Mouse (Mus musculus): ENCODE data around the gene RPS10-NUDT3. TPM values are rescaled to one million over a fixed set of nuclear protein-coding genes. Genes with fewer than 3 reads are reported as not detected.

RPS10-NUDT3 gene
- polyA plus RNA-seq, 1 experiment from 2014 or later: not detected

DNA sequence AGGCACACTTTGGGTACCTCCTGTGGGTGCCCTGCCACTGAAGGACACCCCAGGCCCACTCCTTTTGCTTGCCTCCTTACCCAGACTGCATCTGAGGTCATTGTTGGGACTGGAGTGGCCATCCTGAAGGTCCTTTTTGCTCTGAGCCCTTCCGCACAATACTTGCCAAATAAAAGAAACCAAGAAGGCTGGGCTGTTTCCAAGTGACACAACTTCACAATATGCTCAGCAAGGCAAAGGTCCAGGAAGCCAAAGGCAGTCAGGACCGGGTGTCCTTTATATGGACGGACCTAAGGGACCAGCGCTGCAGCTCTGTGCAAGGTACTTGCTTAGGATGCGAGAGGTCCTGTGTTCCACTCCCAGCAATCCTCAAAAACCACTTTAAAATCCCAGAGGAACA is 66.8 kb downstream of the RPS10-NUDT3 start:
- no peak for ATAC-seq (replicated peaks; ENCODE audit: low FRiP score)
- H3K4me3 ChIP-seq (ENCODE audit: low read depth, low read length): no peak overlapping the region
- peaks cover 4% of the 10 kb centered on the region; the same call in 1 of the 2 replicates for H3K36me3 ChIP-seq (ENCODE audit: control insufficient read depth, insufficient read depth, low read length)
- no peaks in the 10 kb centered on the region for H3K9me3 ChIP-seq (ENCODE audit: control insufficient read depth, low read length)
- H3K9ac ChIP-seq (ENCODE audit: low read depth, low read length): no peak overlapping the region
- no peak overlapping the region for H3K4me2 ChIP-seq
- H3K4me1 ChIP-seq (replicated peaks; ENCODE audit: control insufficient read depth, insufficient read depth, low read length): peaks cover 19% of the 10 kb centered on the region
- H3K27me3 ChIP-seq (replicated peaks; ENCODE audit: control insufficient read depth, insufficient read depth, low read length): no peaks in the 10 kb centered on the region
- DNase-seq (ENCODE audit: low spot score): no peak
- H3K27ac ChIP-seq (ENCODE audit: low read depth, low read length): no peak overlapping the region
- 90% methylated on average over 5 of the region's 5 CpGs for WGBS

DNA sequence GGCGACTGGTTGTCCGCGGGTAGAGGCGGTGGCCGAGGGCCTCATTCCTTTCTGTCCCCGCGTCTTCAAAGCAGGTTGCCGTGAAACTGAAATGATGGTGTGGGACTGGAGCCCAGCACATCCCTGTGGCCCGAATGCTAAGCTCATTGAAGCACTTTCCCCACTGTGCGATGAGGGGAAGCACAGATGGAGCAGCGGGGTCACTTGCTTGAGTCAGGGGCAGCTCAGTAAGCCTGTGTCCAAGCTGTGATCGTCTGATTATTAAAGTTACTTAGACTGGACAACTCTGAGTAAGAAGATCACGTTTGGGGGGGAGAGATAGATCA is 69.1 kb downstream of the RPS10-NUDT3 start:
- ATAC-seq (replicated peaks; ENCODE audit: low FRiP score) (no peak), DNase-seq (ENCODE audit: low spot score) (no peak)
- H3K4me1 ChIP-seq (replicated peaks; ENCODE audit: control insufficient read depth, insufficient read depth, low read length): peaks cover 26% of the 10 kb centered on the region
- H3K4me2 ChIP-seq: peak overlapping the region; percentile 98
- no peaks in the 10 kb centered on the region for H3K27me3 ChIP-seq (replicated peaks; ENCODE audit: control insufficient read depth, insufficient read depth, low read length)
- H3K4me3 ChIP-seq (ENCODE audit: low read depth, low read length): peak overlapping the region; percentile 75
- WGBS: 0% methylated on average over 13 of the region's 13 CpGs
- no peaks in the 10 kb centered on the region for H3K9me3 ChIP-seq (ENCODE audit: control insufficient read depth, low read length)
- peaks cover 14% of the 10 kb centered on the region for H3K36me3 ChIP-seq (ENCODE audit: control insufficient read depth, insufficient read depth, low read length)
- H3K27ac ChIP-seq (ENCODE audit: low read depth, low read length): no peak overlapping the region
- peak overlapping the region; percentile 68 for H3K9ac ChIP-seq (ENCODE audit: low read depth, low read length)

DNA sequence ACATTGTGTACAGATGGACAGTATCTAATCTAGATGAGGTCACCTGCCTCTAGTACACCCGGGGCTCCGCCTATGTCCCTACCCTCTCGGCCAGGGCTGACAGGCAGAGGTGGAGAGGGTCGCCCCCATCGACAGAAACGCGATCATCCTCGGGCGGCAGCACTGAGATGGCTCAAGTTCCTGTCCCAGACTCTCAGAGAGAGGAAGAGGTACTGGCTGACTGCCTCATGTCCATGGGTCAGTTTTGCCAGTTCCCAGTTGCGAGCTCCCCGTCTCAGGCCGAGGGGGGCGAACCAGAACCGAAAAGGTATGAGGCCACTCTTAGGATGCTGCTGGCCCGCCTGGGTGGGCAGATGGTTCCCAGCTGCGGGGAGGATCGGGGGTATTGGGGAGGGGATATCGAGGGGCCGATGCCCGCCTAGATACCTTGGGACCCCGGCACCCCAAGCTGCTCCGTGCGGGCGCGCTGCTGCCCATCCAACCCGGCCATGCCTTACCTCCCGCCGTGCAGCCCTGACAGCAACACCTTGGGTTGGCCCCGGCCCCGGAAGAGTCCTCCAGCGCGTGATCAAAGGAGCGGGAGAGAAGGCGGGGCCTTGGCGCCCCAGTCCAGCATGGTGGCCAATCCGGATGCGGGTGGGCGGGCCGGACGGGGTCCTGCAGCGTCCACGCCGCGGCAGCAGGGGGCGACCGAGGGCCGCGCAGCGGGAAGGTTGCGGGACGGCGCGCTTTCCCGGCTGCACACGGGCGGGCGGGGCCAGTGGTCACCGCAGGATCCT is 69.7 kb downstream of the RPS10-NUDT3 start, which contains the start of gene AI413582:
Gene AI413582 (minus strand): TSS at position 594 of the 779 bp plus-strand sequence.
- peak within 1 kb of the TSS; percentile 81 for H3K9ac ChIP-seq (ENCODE audit: low read depth, low read length)
- peak within 1 kb of the TSS; percentile 58; the same call in 1 of the 2 replicates for H3K27ac ChIP-seq (ENCODE audit: low read depth, low read length)
- H3K36me3 ChIP-seq (ENCODE audit: control insufficient read depth, insufficient read depth, low read length): peaks cover 16% of the 10 kb centered on the region
- peak; percentile 99 for DNase-seq (ENCODE audit: low spot score)
- H3K9me3 ChIP-seq (ENCODE audit: control insufficient read depth, low read length): no peaks in the 10 kb centered on the region
- whole genome bisulfite sequencing: under 1% methylated on average over 58 of the region's 58 CpGs
- H3K4me1 ChIP-seq (replicated peaks; ENCODE audit: control insufficient read depth, insufficient read depth, low read length): peaks cover 32% of the 10 kb centered on the region
- H3K4me3 ChIP-seq (ENCODE audit: low read depth, low read length): peak within 1 kb of the TSS; percentile 75
- peak; percentile 94 for ATAC-seq (replicated peaks; ENCODE audit: low FRiP score)
- H3K4me2 ChIP-seq: peak within 1 kb of the TSS; percentile 98
- no peaks in the 10 kb centered on the region for H3K27me3 ChIP-seq (replicated peaks; ENCODE audit: control insufficient read depth, insufficient read depth, low read length)

DNA sequence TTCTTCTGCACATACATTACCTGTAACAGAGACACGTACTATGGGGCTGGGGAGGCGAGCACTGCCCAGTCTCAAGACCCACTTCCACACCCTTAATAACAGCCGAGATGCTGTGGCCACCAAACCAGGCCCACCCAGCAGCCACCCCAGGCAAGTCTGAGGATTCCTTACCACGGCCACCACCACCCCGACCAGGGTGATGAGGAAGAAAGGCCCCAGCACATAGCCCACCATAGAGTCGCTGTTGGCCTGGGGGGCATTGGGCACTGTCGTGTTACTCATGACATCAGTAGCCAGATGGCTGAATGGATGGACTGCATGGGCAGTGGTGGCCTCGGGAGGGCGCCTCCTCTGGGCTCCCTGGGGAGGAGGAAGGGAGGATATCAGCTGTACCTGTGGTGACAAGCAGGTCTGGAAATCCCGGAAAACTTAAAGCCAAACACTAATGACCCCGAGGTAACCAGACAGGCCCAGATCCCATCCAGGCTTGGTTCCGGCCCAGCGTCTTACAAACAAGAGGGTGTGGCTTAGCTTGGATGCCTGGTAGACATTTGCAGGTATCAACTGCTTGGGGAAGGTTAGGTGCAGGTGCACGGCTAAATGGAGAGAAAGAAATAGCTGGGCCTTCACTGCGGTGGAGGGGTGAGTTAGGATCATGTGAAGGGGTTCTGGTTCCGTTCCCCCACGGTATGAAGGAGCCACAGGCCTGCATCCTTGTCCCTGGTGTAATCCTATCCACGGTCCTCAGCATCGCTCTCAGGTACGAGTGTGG is 70.4 kb downstream of the RPS10-NUDT3 start:
- H3K27me3 ChIP-seq (replicated peaks; ENCODE audit: control insufficient read depth, insufficient read depth, low read length): no peaks in the 10 kb centered on the region
- no peaks in the 10 kb centered on the region for H3K9me3 ChIP-seq (ENCODE audit: control insufficient read depth, low read length)
- DNase-seq (ENCODE audit: low spot score): peak; percentile 75
- peaks cover 23% of the 10 kb centered on the region for H3K36me3 ChIP-seq (ENCODE audit: control insufficient read depth, insufficient read depth, low read length)
- ATAC-seq (replicated peaks; ENCODE audit: low FRiP score): peak; percentile 21; the same call in 1 of the 2 replicates
- H3K27ac ChIP-seq (ENCODE audit: low read depth, low read length): peak overlapping the region; percentile 58; the same call in 1 of the 2 replicates
- WGBS: 8% methylated on average over 20 of the region's 20 CpGs
- peak overlapping the region; percentile 98 for H3K4me2 ChIP-seq
- H3K4me1 ChIP-seq (replicated peaks; ENCODE audit: control insufficient read depth, insufficient read depth, low read length): peaks cover 37% of the 10 kb centered on the region
- peak overlapping the region; percentile 81 for H3K9ac ChIP-seq (ENCODE audit: low read depth, low read length)
- H3K4me3 ChIP-seq (ENCODE audit: low read depth, low read length): peak overlapping the region; percentile 75

DNA sequence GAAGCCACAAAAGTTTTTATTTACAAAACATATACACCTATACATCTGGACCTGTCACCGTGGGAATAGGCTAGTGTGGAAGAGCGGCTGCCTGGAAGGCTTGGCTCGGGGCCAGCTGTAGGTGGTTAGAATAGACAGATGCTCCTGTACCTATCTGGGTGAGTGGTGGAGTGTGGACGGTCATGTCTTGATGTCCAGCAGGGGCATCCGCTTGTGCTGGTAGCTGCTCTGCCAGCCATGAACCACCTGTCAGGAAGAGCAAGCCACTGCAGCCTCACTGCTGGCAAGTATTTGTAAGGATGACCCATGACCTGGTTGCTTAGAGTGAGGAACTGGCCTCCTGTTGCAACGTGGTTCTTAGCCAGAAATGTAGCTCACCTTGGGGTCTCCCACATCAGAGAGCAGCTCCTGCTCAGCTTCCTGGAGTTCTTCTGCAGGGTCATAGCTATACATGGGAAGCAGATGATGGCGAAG is 71.2 kb downstream of the RPS10-NUDT3 start:
- H3K27ac ChIP-seq (ENCODE audit: low read depth, low read length): peak overlapping the region; percentile 58
- 52% methylated on average over 7 of the region's 7 CpGs for WGBS
- H3K4me3 ChIP-seq (ENCODE audit: low read depth, low read length): no peak overlapping the region; the same call in none of the 2 replicates
- DNase-seq (ENCODE audit: low spot score) (no peak), ATAC-seq (replicated peaks; ENCODE audit: low FRiP score) (no peak)
- H3K27me3 ChIP-seq (replicated peaks; ENCODE audit: control insufficient read depth, insufficient read depth, low read length): no peaks in the 10 kb centered on the region
- H3K9ac ChIP-seq (ENCODE audit: low read depth, low read length): no peak overlapping the region
- H3K4me1 ChIP-seq (replicated peaks; ENCODE audit: control insufficient read depth, insufficient read depth, low read length): peaks cover 44% of the 10 kb centered on the region
- no peaks in the 10 kb centered on the region for H3K9me3 ChIP-seq (ENCODE audit: control insufficient read depth, low read length)
- H3K4me2 ChIP-seq: peak overlapping the region; percentile 98
- peaks cover 24% of the 10 kb centered on the region for H3K36me3 ChIP-seq (ENCODE audit: control insufficient read depth, insufficient read depth, low read length)

DNA sequence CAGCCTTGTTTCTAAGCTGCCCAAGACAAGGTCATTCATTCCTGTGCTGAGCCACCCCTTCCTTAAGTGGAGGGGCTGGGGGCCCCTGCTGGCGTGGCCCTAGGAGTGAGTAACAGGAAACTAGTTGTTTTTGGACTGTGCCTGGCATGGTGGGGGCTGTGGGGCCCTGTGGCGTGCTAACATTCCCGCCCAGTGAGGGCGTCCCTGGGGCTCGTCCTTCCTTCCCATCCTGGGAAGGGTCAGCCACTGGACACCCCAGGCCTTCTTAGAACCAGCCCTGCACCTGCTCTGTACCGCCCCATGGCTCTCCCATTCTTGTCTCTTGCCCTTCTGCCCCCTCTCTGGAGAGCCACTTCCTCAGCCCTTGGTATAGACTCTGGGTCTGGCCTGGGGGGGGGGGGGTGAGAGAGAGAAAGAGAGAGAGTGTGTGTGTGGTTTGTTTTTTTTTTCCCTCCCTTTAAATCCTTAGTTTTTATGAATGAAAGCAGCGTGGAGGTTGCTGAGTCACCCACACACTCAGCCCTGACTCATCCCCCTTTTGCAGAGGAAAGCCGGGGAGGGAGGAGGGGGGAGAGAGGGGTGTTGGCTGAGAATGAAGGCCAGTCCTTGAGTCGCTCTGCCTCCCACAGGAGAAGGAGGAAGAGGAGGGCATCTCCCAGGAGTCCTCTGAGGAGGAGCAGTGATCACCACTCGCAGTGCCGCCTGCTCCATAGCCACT is 73.1 kb downstream of the RPS10-NUDT3 start:
- Histone ChIP-seq H3K9me3 (ENCODE audit: control insufficient read depth, low read length) (no peaks in the 10 kb centered on the region), H3K27ac (ENCODE audit: low read depth, low read length) (no peak overlapping the region), H3K36me3 (ENCODE audit: control insufficient read depth, insufficient read depth, low read length) (peaks cover 25% of the 10 kb centered on the region), H3K4me3 (ENCODE audit: low read depth, low read length) (0 out of 2 replicates have a peak overlapping the region, but pooled peaks have one; percentile 22), H3K4me1 (replicated peaks; ENCODE audit: control insufficient read depth, insufficient read depth, low read length) (peaks cover 46% of the 10 kb centered on the region), H3K27me3 (replicated peaks; ENCODE audit: control insufficient read depth, insufficient read depth, low read length) (no peaks in the 10 kb centered on the region), H3K9ac (ENCODE audit: low read depth, low read length) (no peak overlapping the region), H3K4me2 (peak overlapping the region; percentile 21; the same call in 1 of the 2 replicates)
- ATAC-seq (replicated peaks; ENCODE audit: low FRiP score): no peak
- WGBS: 56% methylated on average over 9 of the region's 11 CpGs
- DNase-seq (ENCODE audit: low spot score): no peak

DNA sequence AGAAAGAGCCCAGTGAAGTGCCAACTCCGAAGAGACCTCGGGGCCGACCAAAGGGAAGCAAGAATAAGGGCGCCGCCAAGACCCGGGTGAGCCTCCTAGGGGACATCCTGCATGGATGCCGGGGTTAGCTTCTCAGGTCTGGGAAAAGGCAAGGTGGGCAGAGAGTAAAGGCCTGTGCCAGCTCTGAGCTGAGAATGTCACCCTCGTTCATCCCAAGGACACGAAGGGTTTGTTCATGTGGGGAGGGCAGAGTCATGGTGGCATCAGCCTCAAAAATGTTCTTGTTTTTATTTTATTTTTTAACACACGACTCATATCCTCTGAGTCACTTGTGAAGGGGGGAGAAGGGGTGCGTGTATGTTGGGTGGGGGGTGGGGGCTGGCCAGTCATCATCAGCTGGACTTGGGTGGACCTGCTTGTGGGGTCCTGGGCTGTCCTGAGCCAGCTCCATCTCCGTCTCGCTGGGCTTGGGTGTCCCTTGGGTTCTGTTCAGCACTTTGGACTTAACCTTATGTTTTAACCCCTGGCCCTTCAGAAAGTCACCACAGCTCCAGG is 74.0 kb downstream of the RPS10-NUDT3 start:
- Histone ChIP-seq H3K27ac (ENCODE audit: low read depth, low read length) (no peak overlapping the region), H3K4me3 (ENCODE audit: low read depth, low read length) (no peak overlapping the region), H3K27me3 (replicated peaks; ENCODE audit: control insufficient read depth, insufficient read depth, low read length) (no peaks in the 10 kb centered on the region), H3K4me1 (replicated peaks; ENCODE audit: control insufficient read depth, insufficient read depth, low read length) (peaks cover 46% of the 10 kb centered on the region), H3K36me3 (ENCODE audit: control insufficient read depth, insufficient read depth, low read length) (peaks cover 25% of the 10 kb centered on the region), H3K9me3 (ENCODE audit: control insufficient read depth, low read length) (no peaks in the 10 kb centered on the region), H3K4me2 (peak overlapping the region; percentile 22; the same call in 1 of the 2 replicates), H3K9ac (ENCODE audit: low read depth, low read length) (no peak overlapping the region)
- 86% methylated on average over 13 of the region's 13 CpGs for WGBS
- DNase-seq (ENCODE audit: low spot score) (no peak), ATAC-seq (replicated peaks; ENCODE audit: low FRiP score) (no peak)

DNA sequence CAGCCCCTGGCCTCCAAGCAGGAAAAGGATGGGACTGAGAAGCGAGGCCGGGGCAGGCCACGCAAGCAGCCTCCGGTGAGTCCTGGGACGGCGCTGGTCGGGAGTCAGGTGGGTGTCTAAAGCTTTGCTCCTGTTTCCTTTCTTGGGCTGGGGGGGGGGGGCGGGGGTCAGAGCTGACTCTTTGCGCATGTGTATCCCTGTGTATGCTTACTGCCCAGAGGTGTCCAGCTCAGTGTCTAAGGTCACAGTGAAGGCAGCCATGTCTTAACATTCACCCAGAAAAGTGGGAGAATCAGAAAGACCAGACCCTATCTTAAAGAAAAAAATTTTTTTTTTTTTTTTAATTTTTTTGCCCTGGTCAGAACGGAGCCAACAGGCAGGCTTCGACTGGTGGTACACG is 75.4 kb downstream of the RPS10-NUDT3 start:
- Histone ChIP-seq H3K4me1 (replicated peaks; ENCODE audit: control insufficient read depth, insufficient read depth, low read length) (peaks cover 46% of the 10 kb centered on the region), H3K27me3 (replicated peaks; ENCODE audit: control insufficient read depth, insufficient read depth, low read length) (no peaks in the 10 kb centered on the region), H3K27ac (ENCODE audit: low read depth, low read length) (peak overlapping the region; percentile 69; the same call in 1 of the 2 replicates), H3K4me2 (peak overlapping the region; percentile 90), H3K9ac (ENCODE audit: low read depth, low read length) (peak overlapping the region; percentile 98), H3K36me3 (ENCODE audit: control insufficient read depth, insufficient read depth, low read length) (peaks cover 25% of the 10 kb centered on the region), H3K9me3 (ENCODE audit: control insufficient read depth, low read length) (no peaks in the 10 kb centered on the region), H3K4me3 (ENCODE audit: low read depth, low read length) (peak overlapping the region; percentile 90)
- ATAC-seq (replicated peaks; ENCODE audit: low FRiP score) (no peak), DNase-seq (ENCODE audit: low spot score) (no peak)
- 64% methylated on average over 10 of the region's 12 CpGs for WGBS

All from liver, embryonic 11.5 days (tissue).